Mouse (Mus musculus) lung, embryonic 16.5 days (tissue): ENCODE measurements at regions not wholly inside any gene's neighbourhood (a gene's known extent, or its start where the extent isn't known, plus 50 kb on each side); places are given as distances from the start of the nearest gene placed in this dataset.

ENCODE experiments used
- ATAC-seq: fragments of 200-750 bp; cut with Nextera tagmentation; 2 replicates; pipeline ENCODE4 v1.8.0; 2017; ENCODE audit warnings: low read depth, mild to moderate bottlenecking, moderate library complexity
- H3K27ac ChIP-seq: fragments of 300-500 bp; sonication (generic); 2 replicates; pipeline ENCODE4 v1.5.1; 2014; ENCODE audit warnings: mild to moderate bottlenecking, control low read depth, low read length
- H3K27me3 ChIP-seq: fragments of 300-500 bp; sonication (generic); 2 replicates; pipeline ENCODE4 v1.6.1; 2014; ENCODE audit warnings: low read depth, low read length, mixed read lengths; ENCODE audit not compliant: control insufficient read depth, insufficient read depth
- H3K36me3 ChIP-seq: fragments of 300-500 bp; sonication (generic); 2 replicates; pipeline ENCODE4 v1.6.1; 2014; ENCODE audit warnings: low read length; ENCODE audit not compliant: control insufficient read depth, insufficient read depth
- H3K4me1 ChIP-seq: fragments of 300-500 bp; sonication (generic); replicated peaks from 2 replicates; pipeline ENCODE4 v1.6.1; 2014; ENCODE audit warnings: low read length, mixed read lengths; ENCODE audit not compliant: control insufficient read depth, insufficient read depth
- H3K4me2 ChIP-seq: fragments of 300-500 bp; sonication (generic); 2 replicates; pipeline ENCODE4 v1.6.1; 2014; ENCODE audit warnings: low read depth, low read length, control low read depth
- H3K4me3 ChIP-seq: fragments of 300-500 bp; sonication (generic); 2 replicates; pipeline ENCODE4 v1.5.1; 2014; ENCODE audit warnings: mild to moderate bottlenecking, low read length, control low read depth
- H3K9ac ChIP-seq: fragments of 300-500 bp; sonication (generic); 2 replicates; pipeline ENCODE4 v1.6.1; 2014; ENCODE audit warnings: low read length, control low read depth
- H3K9me3 ChIP-seq: fragments of 300-500 bp; sonication (generic); 2 replicates; pipeline ENCODE4 v1.6.1; 2016; ENCODE audit warnings: low read length; ENCODE audit not compliant: control insufficient read depth
- WGBS: fragments of 180-500 bp; shearing (Covaris S2); extraction: QIAGEN DNeasy Blood & Tissue Kit; methylation state at CpG from one replicate; pipeline ENCODE4 v1.1.7; 2014; 5-methylcytosine and 5-hydroxymethylcytosine counted together

DNA sequence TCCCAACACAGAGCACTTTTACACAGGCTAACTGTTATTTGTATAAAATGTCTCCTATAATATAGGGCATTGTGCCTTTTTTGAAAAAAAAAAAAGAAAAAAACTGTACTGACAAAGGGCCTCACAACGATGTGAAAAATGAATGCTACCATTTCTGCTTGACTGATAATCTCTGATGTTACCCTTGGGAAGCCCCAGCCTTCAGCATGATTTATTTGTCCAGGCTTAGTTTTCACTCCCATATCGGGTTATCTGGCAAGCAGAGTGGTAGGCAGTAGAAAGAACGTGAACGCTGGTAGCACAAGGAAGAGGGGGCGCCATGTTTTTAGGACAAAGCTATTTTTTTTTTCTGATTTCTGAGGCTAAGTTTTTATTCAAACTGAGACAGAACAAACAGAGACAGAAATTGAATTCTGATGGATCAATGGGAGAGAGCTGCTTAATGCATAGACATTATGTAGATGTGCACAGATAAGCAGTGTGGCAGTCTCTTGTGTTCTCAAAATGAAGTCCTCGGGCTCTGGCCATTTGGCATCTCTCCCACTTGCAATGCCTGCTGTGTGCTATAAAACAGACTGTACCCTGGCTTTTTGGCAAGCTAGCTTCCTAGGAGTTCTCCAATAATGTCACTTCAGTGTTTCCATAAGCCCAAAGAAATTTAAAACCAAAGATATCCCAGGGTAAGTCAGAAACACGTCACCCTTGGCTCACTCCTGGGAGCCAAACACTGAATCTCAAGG, 139.3 kb downstream of the Gm19410 start:
- H3K9me3 ChIP-seq = no peaks in the 10 kb centered on the region
- H3K4me2 ChIP-seq = no peak overlapping the region
- H3K4me1 ChIP-seq = no peaks in the 10 kb centered on the region; the same call in 1 of the 2 replicates
- no peaks in the 10 kb centered on the region for H3K36me3 ChIP-seq
- no peak; the same call in 1 of the 2 replicates for ATAC-seq
- peaks cover 6% of the 10 kb centered on the region for H3K27me3 ChIP-seq
- H3K4me3 ChIP-seq = no peak overlapping the region
- no peak overlapping the region for H3K27ac ChIP-seq
- H3K9ac ChIP-seq = no peak overlapping the region
- 52% methylated on average over 7 of the region's 7 CpGs for WGBS

- H3K36me3 ChIP-seq = no peaks in the 10 kb centered on the region
These were observed 142.4 kb downstream of the Gm19410 start for GRCm38 (mm10) chr8:35907998-35908397.

DNA sequence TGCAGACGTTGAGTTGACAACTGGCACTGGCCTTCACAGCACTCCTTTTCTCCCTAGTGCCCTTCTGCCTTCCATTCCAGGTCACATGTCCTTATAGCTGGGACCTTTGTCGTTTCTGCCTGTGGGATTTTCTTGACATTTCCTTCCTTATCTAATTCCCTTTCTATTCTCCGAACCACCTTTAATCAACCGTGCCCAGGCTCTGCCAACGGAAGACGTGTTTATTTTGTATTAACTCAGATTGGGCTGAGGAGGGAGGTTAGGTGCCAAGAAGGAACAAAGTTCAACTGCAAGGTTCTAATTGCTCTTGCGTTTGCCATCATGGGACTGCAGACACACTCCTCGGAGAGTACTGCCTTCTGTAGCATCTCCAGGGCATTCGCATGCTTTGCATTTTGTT, 146.7 kb downstream of the Gm19410 start:
- WGBS = 47% methylated on average over 9 of the region's 9 CpGs
- H3K27me3 ChIP-seq = no peaks in the 10 kb centered on the region
- no peak overlapping the region for H3K27ac ChIP-seq
- no peak for ATAC-seq
- no peaks in the 10 kb centered on the region for H3K9me3 ChIP-seq
- no peak overlapping the region for H3K4me2 ChIP-seq
- no peaks in the 10 kb centered on the region for H3K36me3 ChIP-seq
- H3K4me1 ChIP-seq = peaks cover 19% of the 10 kb centered on the region
- no peak overlapping the region for H3K4me3 ChIP-seq
- H3K9ac ChIP-seq = no peak overlapping the region

More at GRCm38 (mm10) chr8:35907998-35908397, 142.4 kb downstream of the Gm19410 start:
- Histone ChIP-seq H3K4me3 (no peak overlapping the region), H3K9me3 (no peaks in the 10 kb centered on the region), H3K27me3 (no peaks in the 10 kb centered on the region; the same call in 1 of the 2 replicates), H3K27ac (no peak overlapping the region), H3K4me2 (no peak overlapping the region), H3K4me1 (peaks cover 8% of the 10 kb centered on the region; the same call in 1 of the 2 replicates), H3K9ac (no peak overlapping the region)
- 70% methylated on average over 2 of the region's 2 CpGs for WGBS
- no peak for ATAC-seq

DNA sequence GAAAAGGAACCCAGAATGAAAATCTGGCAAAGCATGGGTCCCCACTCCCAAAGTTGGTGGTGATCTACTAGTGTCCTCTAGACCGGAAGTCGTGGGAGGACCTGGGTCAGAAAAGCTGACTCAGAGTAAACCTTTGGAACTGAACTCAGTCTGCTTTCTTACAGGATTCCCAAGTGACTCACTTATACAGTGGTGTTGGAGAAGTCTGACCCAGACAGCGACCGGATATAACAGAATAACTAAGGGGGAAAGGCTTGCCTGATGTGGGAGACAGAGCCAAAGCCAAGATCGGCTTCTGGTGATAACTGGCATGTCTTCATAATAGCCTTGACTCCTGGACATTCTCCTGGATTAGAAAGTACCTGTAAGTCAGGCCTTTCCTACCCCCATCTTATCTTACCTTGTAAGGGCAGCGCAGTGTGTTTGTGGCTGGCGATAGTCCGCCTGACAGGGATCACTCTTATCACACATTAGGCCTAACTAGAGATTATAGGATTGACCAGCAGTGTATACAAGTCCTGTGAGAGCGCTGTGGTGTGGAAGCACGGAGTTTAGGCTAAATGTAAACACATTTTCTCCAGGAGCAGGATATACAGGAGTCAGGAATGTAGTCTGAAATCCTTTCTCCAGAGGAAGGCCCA, 150.4 kb downstream of the Gm19410 start:
- Histone ChIP-seq H3K36me3 (no peaks in the 10 kb centered on the region), H3K9ac (0 out of 2 replicates have a peak overlapping the region, but pooled peaks have one; percentile 0), H3K4me1 (peaks cover 26% of the 10 kb centered on the region), H3K27me3 (no peaks in the 10 kb centered on the region), H3K4me3 (no peak overlapping the region), H3K27ac (peak overlapping the region; percentile 21; the same call in 1 of the 2 replicates), H3K4me2 (no peak overlapping the region), H3K9me3 (no peaks in the 10 kb centered on the region)
- peak; percentile 49; the same call in 1 of the 2 replicates for ATAC-seq
- 33% methylated on average over 10 of the region's 10 CpGs for WGBS

GRCm38 (mm10) chr8:35917573-35917972, 152.0 kb downstream of the Gm19410 start:
- Histone ChIP-seq H3K4me2 (no peak overlapping the region), H3K36me3 (no peaks in the 10 kb centered on the region), H3K9ac (no peak overlapping the region), H3K4me3 (no peak overlapping the region), H3K9me3 (no peaks in the 10 kb centered on the region), H3K27me3 (no peaks in the 10 kb centered on the region), H3K27ac (no peak overlapping the region), H3K4me1 (peaks cover 19% of the 10 kb centered on the region)
- 65% methylated on average over 3 of the region's 3 CpGs for WGBS
- ATAC-seq = no peak

GRCm38 (mm10) chr8:35919451-35919850, 153.9 kb downstream of the Gm19410 start:
- peaks cover 24% of the 10 kb centered on the region for H3K4me1 ChIP-seq
- no peaks in the 10 kb centered on the region for H3K9me3 ChIP-seq
- H3K4me2 ChIP-seq = no peak overlapping the region
- no peak overlapping the region for H3K4me3 ChIP-seq
- ATAC-seq = no peak
- no peaks in the 10 kb centered on the region for H3K36me3 ChIP-seq
- H3K27ac ChIP-seq = peak overlapping the region; percentile 51
- 44% methylated on average over 6 of the region's 6 CpGs for whole genome bisulfite sequencing
- no peak overlapping the region for H3K9ac ChIP-seq
- no peaks in the 10 kb centered on the region for H3K27me3 ChIP-seq

DNA sequence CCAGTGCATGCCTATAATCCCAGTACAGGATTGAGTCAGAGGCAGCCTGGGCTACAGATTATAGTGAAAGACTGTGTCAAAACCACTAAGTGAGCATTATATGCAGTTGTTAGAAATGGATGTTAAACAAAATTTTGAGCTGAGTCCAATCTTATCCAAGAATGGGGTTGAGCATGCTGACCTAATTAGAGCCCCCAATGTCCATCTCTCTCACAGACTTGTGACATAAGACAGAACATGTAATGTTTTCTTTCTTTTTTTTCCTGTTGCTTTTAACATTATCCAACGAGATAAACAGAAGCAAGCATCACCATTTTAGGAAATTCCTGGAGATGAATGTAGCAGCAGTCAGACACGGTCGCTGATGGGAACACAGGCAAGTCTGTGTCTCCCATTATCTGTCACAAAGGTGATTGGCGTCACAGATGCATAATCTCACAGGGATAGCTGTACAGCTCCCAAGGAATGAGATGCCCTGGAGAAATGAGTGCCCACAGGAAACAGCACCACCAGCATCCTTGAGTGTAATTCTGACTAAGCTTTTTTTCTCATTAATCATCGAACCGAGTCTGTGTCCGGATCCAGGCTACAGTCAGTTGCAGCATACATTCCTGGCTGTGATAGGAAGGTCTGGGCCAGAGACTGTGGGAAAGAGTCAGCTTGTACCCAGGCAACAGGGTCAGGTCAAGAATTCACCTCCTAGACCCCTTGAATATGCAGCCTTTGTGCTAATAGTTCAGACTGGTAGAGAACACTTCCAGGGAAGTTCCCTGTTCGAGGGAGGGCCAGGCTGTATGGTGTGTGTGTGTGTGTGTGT, 154.5 kb downstream of the Gm19410 start:
- no peaks in the 10 kb centered on the region for H3K9me3 ChIP-seq
- no peak overlapping the region for H3K4me2 ChIP-seq
- WGBS = 28% methylated on average over 8 of the region's 8 CpGs
- H3K4me3 ChIP-seq = no peak overlapping the region
- ATAC-seq = peak; percentile 62; the same call in 1 of the 2 replicates
- H3K4me1 ChIP-seq = peaks cover 24% of the 10 kb centered on the region
- no peak overlapping the region for H3K9ac ChIP-seq
- no peaks in the 10 kb centered on the region for H3K36me3 ChIP-seq
- no peaks in the 10 kb centered on the region for H3K27me3 ChIP-seq
- peak overlapping the region; percentile 51 for H3K27ac ChIP-seq

- Histone ChIP-seq H3K27ac (no peak overlapping the region), H3K9me3 (no peaks in the 10 kb centered on the region), H3K4me1 (peaks cover 19% of the 10 kb centered on the region), H3K4me2 (no peak overlapping the region), H3K4me3 (no peak overlapping the region), H3K9ac (no peak overlapping the region), H3K36me3 (no peaks in the 10 kb centered on the region), H3K27me3 (no peaks in the 10 kb centered on the region)
- ATAC-seq = no peak
- WGBS = 86% methylated on average over 1 of the region's 1 CpGs
These were observed 158.4 kb downstream of the Gm19410 start for GRCm38 (mm10) chr8:35924026-35924425.

- Histone ChIP-seq H3K4me2 (no peak overlapping the region), H3K9ac (no peak overlapping the region), H3K27ac (peak overlapping the region; percentile 66), H3K4me3 (no peak overlapping the region), H3K4me1 (peaks cover 11% of the 10 kb centered on the region), H3K36me3 (no peaks in the 10 kb centered on the region), H3K27me3 (no peaks in the 10 kb centered on the region), H3K9me3 (no peaks in the 10 kb centered on the region)
- WGBS = 40% methylated on average over 5 of the region's 5 CpGs
- peak; percentile 86 for ATAC-seq
These were observed 161.8 kb downstream of the Gm19410 start for GRCm38 (mm10) chr8:35927408-35927871.
